Mouse (Mus musculus): ENCODE measurements around the gene Hpcal1.

DNA sequence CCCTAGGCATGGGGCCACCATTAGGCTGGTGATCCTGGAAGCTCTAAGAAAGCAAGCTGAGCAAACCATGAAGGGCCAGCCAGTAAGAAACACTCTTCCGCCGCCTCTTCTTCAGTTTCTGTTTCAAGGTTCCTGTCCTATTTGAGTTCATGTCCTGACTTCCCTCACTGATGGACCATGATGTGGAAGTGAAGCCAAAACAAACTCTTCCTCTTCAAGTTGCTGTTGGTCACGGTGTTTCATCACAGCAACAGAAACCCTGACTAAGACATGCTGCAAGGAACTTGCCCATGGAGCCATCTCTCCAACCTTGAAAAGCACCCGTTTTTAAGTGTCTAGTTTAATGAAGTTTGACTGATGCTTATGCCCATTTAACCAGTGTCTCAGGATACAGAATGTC lies 11.1 kb upstream of the Hpcal1 start:
- TF ChIP-seq CTCF (IDR thresholded peaks at IDR 0.05; ENCODE audit: control insufficient read depth, insufficient read depth, insufficient replicate concordance, low read depth, low read length) (no peak), POLR2A (IDR thresholded peaks at IDR 0.05; ENCODE audit: control insufficient read depth, low read depth, low read length) (no peak)
